Mouse (Mus musculus): ENCODE results near the gene 1700034J05Rik. TPM values are rescaled to one million over a fixed set of nuclear protein-coding genes. Genes with fewer than 3 reads are reported as not detected.

Gene 1700034J05Rik
- total and polyA plus RNA-seq, 3 experiments: not detected

DNA sequence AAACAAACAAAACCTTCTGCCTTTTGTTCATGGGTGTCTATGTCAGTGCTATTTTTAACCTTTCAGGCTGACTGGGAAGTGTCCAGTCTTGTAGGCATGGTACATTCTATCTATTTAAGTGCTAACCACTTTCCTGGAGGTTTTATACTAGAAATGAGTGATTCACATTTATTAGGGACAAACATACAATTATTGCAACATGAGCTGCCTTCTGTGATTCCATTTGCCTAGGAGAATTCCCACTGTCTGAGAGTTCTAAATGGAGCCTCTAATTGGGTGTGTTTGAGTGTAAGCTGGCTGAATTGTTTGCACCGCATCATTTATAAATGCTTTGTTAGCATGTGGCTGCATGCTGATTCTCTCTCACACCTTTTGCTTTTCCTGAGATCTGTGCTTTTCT is 38.4 kb downstream of the 1700034J05Rik start:
- Histone ChIP-seq H3K4me3 (no peak overlapping the region), H3K79me2 (replicated peaks; ENCODE audit: control insufficient read depth, insufficient read depth, low read length) (no peaks in the 10 kb centered on the region; the same call in 1 of the 2 replicates), H3K4me1 (ENCODE audit: control insufficient read depth, insufficient read depth, low read length) (peaks cover 30% of the 10 kb centered on the region), H3K36me3 (ENCODE audit: control insufficient read depth, insufficient read depth, low read length) (peaks cover 38% of the 10 kb centered on the region), H3K27ac (peak overlapping the region; percentile 57; the same call in 1 of the 2 replicates), H3K9ac (ENCODE audit: low read depth, low read length) (no peak overlapping the region), H3K27me3 (ENCODE audit: control insufficient read depth, insufficient read depth, low read length) (no peaks in the 10 kb centered on the region)
- TF ChIP-seq CTCF (IDR thresholded peaks at IDR 0.05): no peak
- no peak for TF ChIP-seq POLR2A (IDR thresholded peaks at IDR 0.05; ENCODE audit: insufficient read depth, low read depth, low read length)
- TF ChIP-seq EP300 (IDR thresholded peaks at IDR 0.05; ENCODE audit: insufficient read depth, low read depth, low read length): no peak
- intact Hi-C loops (cut with DNase I): no loop called here
- 88% methylated on average over 1 of the region's 1 CpGs for WGBS
- DNase-seq: no peak

DNA sequence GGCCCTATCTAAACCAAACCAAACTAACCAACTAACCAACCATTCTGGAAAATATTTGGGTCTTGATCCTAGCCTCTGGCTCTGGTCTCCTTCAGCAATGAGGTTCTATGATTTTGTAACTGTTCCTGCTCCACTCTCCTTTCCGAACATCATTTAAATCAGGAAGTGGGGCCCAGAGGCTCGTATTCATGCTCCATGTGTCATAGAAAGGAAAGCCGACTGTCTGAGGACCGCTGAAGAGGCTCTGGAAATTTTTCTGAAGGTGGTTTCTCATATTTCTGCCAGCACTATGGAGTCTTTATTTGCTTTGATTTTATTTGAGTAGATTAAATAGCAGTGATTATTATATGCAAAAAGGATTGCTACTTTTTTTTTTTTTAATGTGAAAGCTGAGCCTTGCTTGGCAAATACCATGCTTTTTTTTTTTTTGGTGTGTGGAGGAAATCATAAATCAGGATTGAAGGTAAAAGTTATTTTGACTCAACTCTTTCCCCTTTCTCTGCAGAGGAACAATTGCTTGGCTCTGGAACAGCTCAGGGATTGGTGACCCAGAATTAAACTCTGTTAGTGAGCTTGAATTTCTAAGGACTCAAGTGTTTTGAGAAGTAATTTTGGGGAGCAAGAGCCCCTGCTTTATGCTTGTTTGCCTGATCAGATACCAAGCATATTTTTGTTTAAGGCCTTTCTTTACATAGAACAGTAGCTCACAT is 40.6 kb downstream of the 1700034J05Rik start:
- H3K9ac ChIP-seq (ENCODE audit: low read depth, low read length): no peak overlapping the region
- TF ChIP-seq POLR2A (IDR thresholded peaks at IDR 0.05; ENCODE audit: insufficient read depth, low read depth, low read length) (no peak), CTCF (IDR thresholded peaks at IDR 0.05) (no peak), EP300 (IDR thresholded peaks at IDR 0.05; ENCODE audit: insufficient read depth, low read depth, low read length) (no peak)
- peak overlapping the region; percentile 71 for H3K27ac ChIP-seq
- no peaks in the 10 kb centered on the region for H3K27me3 ChIP-seq (ENCODE audit: control insufficient read depth, insufficient read depth, low read length)
- H3K4me3 ChIP-seq: no peak overlapping the region
- DNase-seq: no peak
- H3K79me2 ChIP-seq (replicated peaks; ENCODE audit: control insufficient read depth, insufficient read depth, low read length): peaks cover 4% of the 10 kb centered on the region
- peaks cover 36% of the 10 kb centered on the region for H3K4me1 ChIP-seq (ENCODE audit: control insufficient read depth, insufficient read depth, low read length)
- WGBS: 22% methylated on average over 4 of the region's 4 CpGs
- H3K36me3 ChIP-seq (ENCODE audit: control insufficient read depth, insufficient read depth, low read length): peaks cover 48% of the 10 kb centered on the region
- intact Hi-C loops (cut with DNase I): no loop called here

DNA sequence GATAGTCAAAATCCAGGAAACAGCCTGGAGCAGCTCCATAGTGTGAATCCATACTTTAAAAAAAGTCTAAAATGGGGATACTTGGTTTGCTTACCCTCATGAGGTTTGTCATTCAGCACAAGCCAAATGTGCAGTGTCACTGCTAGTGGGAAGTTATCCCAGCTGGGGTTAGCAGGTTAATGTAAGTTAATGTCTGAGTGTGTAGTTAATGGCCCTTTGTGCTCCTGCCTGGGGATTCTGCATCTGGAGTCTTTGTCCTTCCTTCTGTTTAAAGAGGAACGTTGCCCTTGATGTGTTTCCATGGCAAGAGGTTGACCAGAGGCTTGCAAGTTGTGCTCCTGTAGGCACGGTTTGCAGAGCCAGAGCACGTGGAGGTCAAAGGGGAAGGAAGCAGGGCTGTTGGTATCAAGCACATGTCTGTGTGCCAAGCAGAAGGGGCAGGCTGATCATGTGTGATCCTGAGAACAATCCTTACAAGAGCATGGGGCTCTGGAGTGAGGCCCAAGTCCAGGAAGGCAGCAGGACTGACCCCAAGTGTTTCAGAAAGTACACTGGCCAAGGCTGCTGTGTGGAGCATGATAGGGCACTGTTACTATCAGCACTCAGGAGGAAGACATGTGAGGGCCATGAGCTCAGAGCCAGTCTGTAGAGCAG is 41.3 kb downstream of the 1700034J05Rik start:
- intact Hi-C loops (cut with DNase I): no loop called here
- H3K4me3 ChIP-seq: no peak overlapping the region
- H3K27ac ChIP-seq: peak overlapping the region; percentile 71
- WGBS: 2% methylated on average over 3 of the region's 3 CpGs
- peaks cover 46% of the 10 kb centered on the region for H3K36me3 ChIP-seq (ENCODE audit: control insufficient read depth, insufficient read depth, low read length)
- 0 out of 2 replicates have a peak, but pooled peaks have one; percentile 24 for TF ChIP-seq EP300 (IDR thresholded peaks at IDR 0.05; ENCODE audit: insufficient read depth, low read depth, low read length)
- TF ChIP-seq CTCF (IDR thresholded peaks at IDR 0.05): no peak
- H3K9ac ChIP-seq (ENCODE audit: low read depth, low read length): no peak overlapping the region
- H3K79me2 ChIP-seq (replicated peaks; ENCODE audit: control insufficient read depth, insufficient read depth, low read length): peaks cover 4% of the 10 kb centered on the region
- H3K4me1 ChIP-seq (ENCODE audit: control insufficient read depth, insufficient read depth, low read length): peaks cover 37% of the 10 kb centered on the region
- peak; percentile 45 to 56 for DNase-seq
- H3K27me3 ChIP-seq (ENCODE audit: control insufficient read depth, insufficient read depth, low read length): no peaks in the 10 kb centered on the region

DNA sequence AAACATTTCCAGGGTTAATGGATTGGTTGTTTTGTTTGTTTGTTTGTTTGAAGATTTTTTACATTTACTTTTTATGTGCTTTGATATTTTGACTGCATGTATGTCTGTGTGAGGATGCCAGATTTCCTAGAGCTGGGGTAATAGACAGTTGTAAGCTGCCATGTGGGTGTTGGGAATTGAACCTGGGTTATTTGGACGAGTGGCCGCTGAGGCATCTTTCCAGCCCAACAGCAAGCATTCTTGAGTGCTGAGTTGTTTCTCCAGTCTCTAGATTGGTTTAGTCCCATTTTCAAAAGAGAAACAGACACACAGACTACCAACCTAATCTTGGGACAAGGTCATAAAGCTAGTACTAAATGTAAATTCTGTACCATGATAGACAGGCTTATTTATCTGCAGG is 43.4 kb downstream of the 1700034J05Rik start:
- DNase-seq: no peak
- peaks cover 57% of the 10 kb centered on the region for H3K36me3 ChIP-seq (ENCODE audit: control insufficient read depth, insufficient read depth, low read length)
- H3K79me2 ChIP-seq (replicated peaks; ENCODE audit: control insufficient read depth, insufficient read depth, low read length): peaks cover 9% of the 10 kb centered on the region
- H3K27me3 ChIP-seq (ENCODE audit: control insufficient read depth, insufficient read depth, low read length): no peaks in the 10 kb centered on the region
- no peak overlapping the region for H3K9ac ChIP-seq (ENCODE audit: low read depth, low read length)
- 68% methylated on average over 2 of the region's 2 CpGs for WGBS
- H3K4me3 ChIP-seq: no peak overlapping the region
- H3K27ac ChIP-seq: peak overlapping the region; percentile 66
- TF ChIP-seq EP300 (IDR thresholded peaks at IDR 0.05; ENCODE audit: insufficient read depth, low read depth, low read length) (no peak), POLR2A (IDR thresholded peaks at IDR 0.05; ENCODE audit: insufficient read depth, low read depth, low read length) (no peak), CTCF (IDR thresholded peaks at IDR 0.05) (no peak)
- peaks cover 45% of the 10 kb centered on the region for H3K4me1 ChIP-seq (ENCODE audit: control insufficient read depth, insufficient read depth, low read length)
- intact Hi-C loops (cut with DNase I): loop anchor here (2.0 kb wide), 1 partner anchor 20 kb away; no protein-coding TSS in a partner anchor

DNA sequence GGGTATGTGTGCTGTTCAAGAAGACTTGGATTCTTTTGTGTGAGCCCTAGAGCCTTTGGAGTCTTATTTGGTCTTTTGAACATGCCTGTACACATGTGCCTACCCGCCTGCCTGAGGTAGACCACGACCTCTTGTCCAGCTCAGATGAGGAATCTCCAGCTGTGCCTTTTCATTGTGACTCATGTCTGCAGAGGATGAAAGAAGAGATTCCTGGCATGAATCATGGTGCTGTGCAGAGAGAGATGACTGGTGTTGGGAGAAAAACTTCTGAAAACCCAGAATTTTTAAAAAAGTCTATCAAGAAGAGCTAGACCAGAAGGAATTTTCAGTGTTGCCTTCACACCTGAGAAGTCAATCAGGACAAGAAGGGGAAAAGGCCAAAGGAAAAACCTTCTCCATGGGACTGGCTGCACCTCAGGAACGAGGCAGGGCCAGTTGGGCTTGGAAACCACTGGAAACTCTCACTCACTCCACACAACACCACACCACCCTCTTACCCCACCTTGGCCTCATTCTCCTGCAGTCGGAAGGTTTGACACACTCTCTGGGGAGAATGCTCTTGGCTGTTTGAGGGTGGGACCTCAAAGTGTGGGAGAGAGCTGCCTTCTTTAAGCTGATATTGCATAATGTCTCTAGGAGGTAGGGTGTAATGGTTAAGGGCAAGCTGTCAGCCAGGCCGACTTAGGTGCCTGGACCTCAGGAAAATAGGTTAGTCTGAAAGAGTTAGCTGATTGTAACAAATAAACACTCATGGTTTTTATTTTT is 44.3 kb downstream of the 1700034J05Rik start:
- Histone ChIP-seq H3K36me3 (ENCODE audit: control insufficient read depth, insufficient read depth, low read length) (peaks cover 55% of the 10 kb centered on the region), H3K9ac (ENCODE audit: low read depth, low read length) (no peak overlapping the region), H3K4me1 (ENCODE audit: control insufficient read depth, insufficient read depth, low read length) (peaks cover 42% of the 10 kb centered on the region), H3K27ac (peak overlapping the region; percentile 66), H3K79me2 (replicated peaks; ENCODE audit: control insufficient read depth, insufficient read depth, low read length) (peaks cover 9% of the 10 kb centered on the region), H3K4me3 (no peak overlapping the region), H3K27me3 (ENCODE audit: control insufficient read depth, insufficient read depth, low read length) (no peaks in the 10 kb centered on the region)
- no peak for TF ChIP-seq POLR2A (IDR thresholded peaks at IDR 0.05; ENCODE audit: insufficient read depth, low read depth, low read length)
- no peak for TF ChIP-seq CTCF (IDR thresholded peaks at IDR 0.05)
- no peak for TF ChIP-seq EP300 (IDR thresholded peaks at IDR 0.05; ENCODE audit: insufficient read depth, low read depth, low read length)
- WGBS: 67% methylated on average over 5 of the region's 5 CpGs
- intact Hi-C loops (cut with DNase I): loop anchor here (2.0 kb wide), 1 partner anchor 19 kb away; no protein-coding TSS in a partner anchor
- DNase-seq: peak in 1 of 2 experiments; percentile 29

Measured in heart, adult 2 months (tissue).